Mouse (Mus musculus) intestine, postnatal 0 days (tissue): ENCODE results near the gene Tk1. TPM values are rescaled to one million over a fixed set of nuclear protein-coding genes. Genes with fewer than 3 reads are reported as not detected.
"Not testable (repeated sequence)": the region's sequence is repeated elsewhere in the genome, so short reads cannot be mapped to it uniquely, and the experiment has no call there.

Experiments used
- ATAC-seq: fragments of 200-750 bp; cut with Nextera tagmentation; 2 replicates; pipeline ENCODE4 v1.8.0; 2017; ENCODE audit warnings: mild to moderate bottlenecking, moderate TSS enrichment, moderate library complexity
- H3K27ac ChIP-seq: fragments of 300-500 bp; sonication (generic); 2 replicates; pipeline ENCODE4 v1.5.1; 2014; ENCODE audit warnings: mild to moderate bottlenecking, low read depth, low read length, moderate library complexity
- H3K27me3 ChIP-seq: fragments of 300-500 bp; sonication (generic); replicated peaks from 2 replicates; pipeline ENCODE4 v1.6.1; 2014; ENCODE audit warnings: low read length, mixed read lengths; ENCODE audit not compliant: control insufficient read depth, insufficient read depth
- H3K36me3 ChIP-seq: fragments of 300-500 bp; sonication (generic); 2 replicates; pipeline ENCODE4 v1.6.1; 2014; ENCODE audit warnings: mild to moderate bottlenecking, moderate library complexity; ENCODE audit not compliant: control insufficient read depth, insufficient read depth
- H3K4me1 ChIP-seq: fragments of 300-500 bp; sonication (generic); replicated peaks from 2 replicates; pipeline ENCODE4 v1.6.1; 2014; ENCODE audit warnings: antibody characterized with exemption, low read length, mixed read lengths; ENCODE audit not compliant: control insufficient read depth, insufficient read depth
- H3K4me2 ChIP-seq: fragments of 300-500 bp; sonication (generic); replicated peaks from 2 replicates; pipeline ENCODE4 v1.6.1; 2014; ENCODE audit warnings: low read depth, mild to moderate bottlenecking, moderate library complexity
- H3K4me3 ChIP-seq: fragments of 300-500 bp; sonication (generic); 2 replicates; pipeline ENCODE4 v1.5.1; 2014; ENCODE audit warnings: low read depth, low read length
- H3K9ac ChIP-seq: fragments of 300-500 bp; sonication (generic); 2 replicates; pipeline ENCODE4 v1.6.1; 2014; ENCODE audit warnings: mild to moderate bottlenecking, low read depth, low read length
- H3K9me3 ChIP-seq: fragments of 300-500 bp; sonication (generic); 2 replicates; pipeline ENCODE4 v1.6.1; 2016; ENCODE audit warnings: mixed run types; ENCODE audit not compliant: control insufficient read depth
- CTCF ChIP-seq: sonication (generic); IDR thresholded peaks from 2 replicates; pipeline ENCODE4 v1.5.1; 2016; ENCODE audit warnings: low read depth, mild to moderate bottlenecking, control low read depth, antibody characterized with exemption, moderate library complexity
- WGBS: fragments of 180-500 bp; shearing (Covaris S2); extraction: QIAGEN DNeasy Blood & Tissue Kit; methylation state at CpG from one replicate; pipeline ENCODE4 v1.1.7; 2014; 5-methylcytosine and 5-hydroxymethylcytosine counted together
- polyA plus RNA-seq: library from polyadenylated mRNA; unstranded; fragments of >200 nt; fragmentation: Nextera tagmentation; extraction: Ambion mirVana; gene quantifications from 2 replicates; pipeline ENCODE4 v1.2.1, GENCODE M21; 2015

Gene Tk1
- polyA plus RNA-seq, 1 experiment from 2014 or later = 44.8 TPM

- no peaks in the 10 kb centered on the region for H3K27me3 ChIP-seq
- no peak overlapping the region for H3K4me3 ChIP-seq
- peaks cover 18% of the 10 kb centered on the region for H3K4me1 ChIP-seq
- no peak overlapping the region for H3K4me2 ChIP-seq
- ATAC-seq = no peak
- no peak overlapping the region for H3K9ac ChIP-seq
- H3K36me3 ChIP-seq = peaks cover 40% of the 10 kb centered on the region; the same call in 1 of the 2 replicates
- 77% methylated on average over 9 of the region's 9 CpGs for WGBS
- no peaks in the 10 kb centered on the region for H3K9me3 ChIP-seq
- no peak overlapping the region for H3K27ac ChIP-seq
- no peak for TF ChIP-seq CTCF
Observed at GRCm38 (mm10) chr11:117821868-117822267, 4.0 kb downstream of the Tk1 start.

- Histone ChIP-seq H3K4me2 (no peak overlapping the region), H3K9me3 (no peaks in the 10 kb centered on the region), H3K4me3 (no peak overlapping the region), H3K27ac (no peak overlapping the region), H3K27me3 (no peaks in the 10 kb centered on the region), H3K4me1 (peaks cover 16% of the 10 kb centered on the region; the same call in 1 of the 2 replicates), H3K9ac (no peak overlapping the region), H3K36me3 (peaks cover 50% of the 10 kb centered on the region; the same call in 1 of the 2 replicates)
- no peak for ATAC-seq
- TF ChIP-seq CTCF = no peak
- 70% methylated on average over 7 of the region's 7 CpGs for WGBS
Observed at GRCm38 (mm10) chr11:117820173-117820572, 5.7 kb downstream of the Tk1 start.

- H3K9ac ChIP-seq = no peak overlapping the region
- H3K27me3 ChIP-seq = no peaks in the 10 kb centered on the region
- 66% methylated on average over 8 of the region's 8 CpGs for WGBS
- no peak overlapping the region for H3K27ac ChIP-seq
- no peak for ATAC-seq
- peaks cover 61% of the 10 kb centered on the region for H3K36me3 ChIP-seq
- H3K4me1 ChIP-seq = peaks cover 10% of the 10 kb centered on the region; the same call in 1 of the 2 replicates
- H3K4me3 ChIP-seq = no peak overlapping the region
- H3K9me3 ChIP-seq = no peaks in the 10 kb centered on the region
- no peak overlapping the region for H3K4me2 ChIP-seq
- TF ChIP-seq CTCF = no peak
Observed at GRCm38 (mm10) chr11:117819095-117819494, 6.8 kb downstream of the Tk1 start.

GRCm38 (mm10) chr11:117816389-117816996 lies 9.4 kb downstream of the Tk1 start:
- Histone ChIP-seq H3K27ac (no peak overlapping the region), H3K4me1 (0 out of 2 replicates have a peak, but pooled peaks cover 6% of the 10 kb centered on the region), H3K4me2 (no peak overlapping the region), H3K9ac (no peak overlapping the region), H3K9me3 (no peaks in the 10 kb centered on the region), H3K4me3 (no peak overlapping the region), H3K27me3 (no peaks in the 10 kb centered on the region), H3K36me3 (peaks cover 69% of the 10 kb centered on the region)
- WGBS = 77% methylated on average over 13 of the region's 13 CpGs
- 0 out of 2 replicates have a peak, but pooled peaks have one; percentile 8 for ATAC-seq
- no peak for TF ChIP-seq CTCF

GRCm38 (mm10) chr11:117815850-117816249 lies 10.0 kb downstream of the Tk1 start:
- not testable (repeated sequence) for H3K4me2 ChIP-seq, H3K4me3 ChIP-seq, H3K27ac ChIP-seq, H3K9me3 ChIP-seq, H3K27me3 ChIP-seq, ATAC-seq, H3K9ac ChIP-seq, H3K4me1 ChIP-seq
- peaks cover 64% of the 10 kb centered on the region for H3K36me3 ChIP-seq
- 73% methylated on average over 9 of the region's 9 CpGs for WGBS

GRCm38 (mm10) chr11:117814704-117815366 lies 11.1 kb downstream of the Tk1 start:
- peaks cover 58% of the 10 kb centered on the region for H3K36me3 ChIP-seq
- no peak for TF ChIP-seq CTCF

More at GRCm38 (mm10) chr11:117814704-117815366, 11.1 kb downstream of the Tk1 start:
- H3K4me1 ChIP-seq = 0 out of 2 replicates have a peak, but pooled peaks cover 10% of the 10 kb centered on the region
- H3K4me3 ChIP-seq = no peak overlapping the region
- no peak overlapping the region for H3K4me2 ChIP-seq
- H3K27me3 ChIP-seq = no peaks in the 10 kb centered on the region
- no peaks in the 10 kb centered on the region for H3K9me3 ChIP-seq
- WGBS = 71% methylated on average over 6 of the region's 6 CpGs
- H3K9ac ChIP-seq = no peak overlapping the region
- no peak for ATAC-seq
- no peak overlapping the region; the same call in 1 of the 2 replicates for H3K27ac ChIP-seq
